Mouse (Mus musculus) forebrain, embryonic 16.5 days (tissue): ENCODE results near the gene Pla2g4f. TPM values are rescaled to one million over a fixed set of nuclear protein-coding genes. Genes with fewer than 3 reads are reported as not detected.

Source experiments
- ATAC-seq: fragments of 200-750 bp; cut with Nextera tagmentation; 2 replicates; pipeline ENCODE4 v1.8.0; 2017; ENCODE audit warnings: mild to moderate bottlenecking, moderate library complexity
- H3K27ac ChIP-seq: fragments of 300-500 bp; sonication (generic); 2 replicates; pipeline ENCODE4 v1.5.1; 2014; ENCODE audit warnings: low read length, control low read depth
- H3K27me3 ChIP-seq: fragments of 300-500 bp; sonication (generic); replicated peaks from 2 replicates; pipeline ENCODE4 v1.6.1; 2014; ENCODE audit warnings: low read length; ENCODE audit not compliant: control insufficient read depth, insufficient read depth
- H3K36me3 ChIP-seq: fragments of 300-500 bp; sonication (generic); 2 replicates; pipeline ENCODE4 v1.6.1; 2014; ENCODE audit not compliant: control insufficient read depth, insufficient read depth
- H3K4me1 ChIP-seq: fragments of 300-500 bp; sonication (generic); replicated peaks from 2 replicates; pipeline ENCODE4 v1.6.1; 2014; ENCODE audit warnings: low read length; ENCODE audit not compliant: control insufficient read depth, insufficient read depth
- H3K4me2 ChIP-seq: fragments of 300-500 bp; sonication (generic); 2 replicates; pipeline ENCODE4 v1.6.1; 2014; ENCODE audit warnings: mild to moderate bottlenecking, low read length, control low read depth
- H3K4me3 ChIP-seq: fragments of 300-500 bp; sonication (generic); replicated peaks from 2 replicates; pipeline ENCODE4 v1.5.1; 2014; ENCODE audit warnings: mild to moderate bottlenecking, low read length, control low read depth
- H3K9ac ChIP-seq: fragments of 300-500 bp; sonication (generic); replicated peaks from 2 replicates; pipeline ENCODE4 v1.6.1; 2014; ENCODE audit warnings: low read depth, low read length, control low read depth
- H3K9me3 ChIP-seq: fragments of 300-500 bp; sonication (generic); 2 replicates; pipeline ENCODE4 v1.6.1; 2016; ENCODE audit warnings: low read length; ENCODE audit not compliant: control insufficient read depth
- WGBS: fragments of 180-500 bp; shearing (Covaris S2); extraction: QIAGEN DNeasy Blood & Tissue Kit; methylation state at CpG from one replicate; pipeline ENCODE4 v1.1.7; 2014; 5-methylcytosine and 5-hydroxymethylcytosine counted together
- polyA plus RNA-seq: library from polyadenylated mRNA; unstranded; fragments of >200 nt; fragmentation: Nextera tagmentation; extraction: Ambion mirVana; gene quantifications from 2 replicates; pipeline ENCODE4 v1.2.1, GENCODE M21; 2015

Pla2g4f gene
- polyA plus RNA-seq, 1 experiment from 2014 or later, result not detected

DNA sequence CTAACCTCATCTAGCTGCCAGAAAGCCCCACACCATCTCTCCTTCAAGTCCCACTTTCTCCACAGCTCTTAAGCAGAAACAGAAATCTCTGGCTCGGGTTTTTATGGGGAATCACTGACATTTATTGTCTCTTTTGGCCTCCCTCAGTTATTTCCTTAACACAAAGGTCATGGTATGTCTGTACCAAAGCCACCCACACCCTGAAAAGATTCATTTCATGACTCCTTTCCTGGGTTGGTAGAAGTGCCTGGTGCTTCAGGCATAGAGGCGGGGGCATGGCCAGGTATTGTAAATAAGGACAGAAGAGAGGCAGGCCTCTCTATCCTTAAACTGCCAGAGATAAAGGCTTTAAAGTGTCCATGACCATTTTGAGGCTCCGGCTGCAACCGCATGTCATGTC is 522 bp upstream of the Pla2g4f start:
- no peaks in the 10 kb centered on the region for H3K27me3 ChIP-seq
- H3K4me3 ChIP-seq, result no peak overlapping the region
- ATAC-seq, result no peak
- H3K27ac ChIP-seq, result no peak overlapping the region
- H3K9ac ChIP-seq, result no peak overlapping the region
- H3K4me1 ChIP-seq, result no peaks in the 10 kb centered on the region
- 94% methylated on average over 4 of the region's 4 CpGs for WGBS
- no peak overlapping the region for H3K4me2 ChIP-seq
- peaks cover 18% of the 10 kb centered on the region for H3K36me3 ChIP-seq
- H3K9me3 ChIP-seq, result no peaks in the 10 kb centered on the region

GRCm38 (mm10) chr2:120312276-120312825 is 1.6 kb downstream of the Pla2g4f start:
- H3K36me3 ChIP-seq, result peaks cover 7% of the 10 kb centered on the region
- no peaks in the 10 kb centered on the region for H3K27me3 ChIP-seq
- no peak overlapping the region for H3K27ac ChIP-seq
- H3K4me3 ChIP-seq, result no peak overlapping the region
- H3K9ac ChIP-seq, result no peak overlapping the region
- H3K4me1 ChIP-seq, result no peaks in the 10 kb centered on the region
- no peak overlapping the region for H3K4me2 ChIP-seq
- H3K9me3 ChIP-seq, result no peaks in the 10 kb centered on the region
- no peak for ATAC-seq
- WGBS, result 79% methylated on average over 7 of the region's 7 CpGs

- ATAC-seq, result no peak
- Histone ChIP-seq H3K9me3 (no peaks in the 10 kb centered on the region), H3K4me3 (no peak overlapping the region), H3K9ac (no peak overlapping the region), H3K27ac (no peak overlapping the region), H3K36me3 (no peaks in the 10 kb centered on the region), H3K27me3 (no peaks in the 10 kb centered on the region), H3K4me2 (no peak overlapping the region), H3K4me1 (no peaks in the 10 kb centered on the region)
- WGBS, result 26% methylated on average over 3 of the region's 3 CpGs
These were observed 9.9 kb downstream of the Pla2g4f start for GRCm38 (mm10) chr2:120304113-120304512.

DNA sequence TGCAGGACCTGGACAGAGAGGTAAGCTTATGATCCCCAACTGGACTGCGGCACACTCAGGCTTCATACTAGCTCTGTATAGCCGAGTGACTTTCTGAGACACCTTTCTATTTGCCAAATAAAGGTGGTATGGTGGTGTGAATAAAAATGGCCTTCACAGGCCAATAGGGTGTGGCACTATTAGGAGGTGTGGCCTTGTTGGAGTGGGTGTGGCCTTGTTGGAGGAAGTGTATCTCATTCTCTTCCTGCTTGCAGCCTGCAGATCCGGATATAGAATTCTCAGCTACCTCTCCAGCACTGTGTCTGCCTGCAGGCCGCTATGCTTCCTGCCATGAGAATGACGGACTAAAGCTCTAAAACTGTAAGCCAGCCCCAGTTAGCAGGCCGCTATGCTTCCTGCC is 12.9 kb downstream of the Pla2g4f start:
- Histone ChIP-seq H3K9me3 (no peaks in the 10 kb centered on the region), H3K36me3 (no peaks in the 10 kb centered on the region), H3K4me1 (no peaks in the 10 kb centered on the region), H3K4me2 (no peak overlapping the region), H3K9ac (no peak overlapping the region), H3K4me3 (no peak overlapping the region), H3K27me3 (no peaks in the 10 kb centered on the region), H3K27ac (no peak overlapping the region)
- ATAC-seq, result no peak
- WGBS, result 94% methylated on average over 6 of the region's 6 CpGs

DNA sequence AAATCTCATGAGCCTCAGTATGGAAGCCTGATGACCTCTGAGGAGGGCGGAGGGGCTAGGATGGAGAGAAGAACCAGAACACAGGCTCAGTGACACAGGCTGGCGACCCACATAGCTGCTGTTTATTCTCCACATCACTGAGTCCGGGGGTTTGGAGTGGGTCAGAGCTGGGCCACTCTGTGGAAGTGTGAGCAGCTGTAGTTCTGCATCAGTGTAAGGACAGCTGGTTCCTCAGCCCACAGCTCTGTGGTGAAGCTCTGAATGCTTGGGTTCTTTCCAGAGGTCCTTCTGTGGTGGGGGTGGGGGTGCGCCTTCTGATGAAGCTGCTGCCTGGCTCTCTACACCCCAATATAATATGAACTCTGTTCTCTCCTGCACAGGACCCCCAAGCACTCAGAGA is 14.1 kb downstream of the Pla2g4f start:
- Histone ChIP-seq H3K4me3 (no peak overlapping the region), H3K27ac (no peak overlapping the region), H3K4me2 (no peak overlapping the region), H3K9me3 (no peaks in the 10 kb centered on the region), H3K27me3 (no peaks in the 10 kb centered on the region), H3K4me1 (no peaks in the 10 kb centered on the region), H3K9ac (no peak overlapping the region), H3K36me3 (no peaks in the 10 kb centered on the region)
- 90% methylated on average over 4 of the region's 4 CpGs for WGBS
- no peak for ATAC-seq

DNA sequence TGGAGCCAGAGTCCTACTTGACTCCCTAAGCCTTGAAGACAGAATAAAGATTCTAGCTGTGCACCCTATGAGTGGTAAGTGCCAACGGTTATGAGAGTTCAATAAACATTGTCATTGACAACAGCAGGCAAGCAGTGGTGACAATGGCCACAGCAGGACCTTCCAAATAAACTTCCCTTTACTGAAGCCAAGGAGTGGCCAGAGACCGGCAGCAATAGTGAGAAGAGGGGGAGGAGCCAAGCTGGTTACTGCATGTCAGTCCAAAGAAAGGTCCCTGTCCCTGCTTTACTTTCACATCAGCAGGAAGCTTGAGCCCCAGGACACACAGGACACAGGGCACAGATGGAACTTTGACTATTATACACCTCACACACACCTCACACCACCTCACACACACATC is 17.8 kb downstream of the Pla2g4f start:
- Histone ChIP-seq H3K4me1 (no peaks in the 10 kb centered on the region), H3K36me3 (no peaks in the 10 kb centered on the region), H3K27me3 (no peaks in the 10 kb centered on the region), H3K27ac (no peak overlapping the region), H3K9me3 (no peaks in the 10 kb centered on the region), H3K4me3 (no peak overlapping the region), H3K4me2 (no peak overlapping the region), H3K9ac (no peak overlapping the region)
- ATAC-seq, result no peak
- 8% methylated on average over 2 of the region's 2 CpGs for WGBS

DNA sequence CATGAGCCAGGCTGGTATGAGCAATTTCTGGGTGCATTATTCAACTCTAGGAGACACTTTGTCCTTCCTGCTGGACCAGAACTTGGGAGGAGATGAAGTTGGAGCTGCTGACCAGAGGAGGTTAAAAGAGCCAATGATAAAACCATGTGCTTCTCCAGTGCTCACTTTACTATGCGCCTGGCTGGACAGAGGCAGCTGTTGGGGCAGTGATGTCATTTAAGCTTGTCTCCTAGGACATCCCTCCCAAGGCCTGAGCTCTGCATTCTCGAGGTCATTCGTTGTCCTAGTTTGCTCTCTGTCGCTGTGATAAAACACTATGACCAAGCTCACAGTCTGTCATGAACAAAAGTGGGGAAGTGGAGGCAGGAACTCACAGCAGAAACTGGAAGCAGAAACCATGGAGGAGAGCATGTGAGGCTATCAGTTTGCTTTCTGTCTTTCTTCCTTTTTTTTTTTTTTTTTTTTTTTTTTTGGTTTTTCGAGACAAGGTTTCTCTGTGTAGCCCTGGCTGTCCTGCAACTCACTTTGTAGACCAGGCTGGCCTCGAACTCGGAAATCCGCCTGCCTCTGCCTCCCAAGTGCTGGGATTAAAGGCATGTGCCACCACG is 22.4 kb downstream of the Pla2g4f start:
- H3K9ac ChIP-seq, result no peak overlapping the region
- H3K4me2 ChIP-seq, result no peak overlapping the region
- no peaks in the 10 kb centered on the region for H3K4me1 ChIP-seq
- no peak for ATAC-seq
- no peak overlapping the region for H3K4me3 ChIP-seq
- no peaks in the 10 kb centered on the region for H3K27me3 ChIP-seq
- 92% methylated on average over 8 of the region's 9 CpGs for WGBS
- no peaks in the 10 kb centered on the region for H3K9me3 ChIP-seq
- H3K27ac ChIP-seq, result no peak overlapping the region
- no peaks in the 10 kb centered on the region for H3K36me3 ChIP-seq

DNA sequence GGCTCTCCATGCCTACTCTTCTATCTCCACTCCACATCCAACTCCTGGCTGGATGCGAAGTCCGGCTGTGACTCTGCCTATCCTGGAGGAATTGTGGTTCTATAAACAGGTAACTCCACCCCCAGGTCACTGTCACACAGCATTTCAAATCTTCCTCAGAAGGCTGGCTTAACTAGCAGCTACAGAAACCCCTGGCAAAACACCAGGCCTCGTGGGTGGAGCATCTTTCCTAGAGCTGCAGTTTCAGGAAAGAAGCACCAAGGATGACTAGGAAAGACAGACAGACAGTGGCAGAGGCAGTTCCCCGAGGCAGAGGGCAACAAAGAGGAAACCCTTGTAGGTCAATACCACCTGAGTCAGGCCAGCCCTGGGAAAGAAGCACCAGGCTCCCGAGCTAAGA is 25.0 kb downstream of the Pla2g4f start, which contains the start of gene Pla2g4d:
Gene Pla2g4d, minus strand, starts transcription at position 203 of the 400 bp plus-strand sequence.
- Histone ChIP-seq H3K27me3 (no peaks in the 10 kb centered on the region), H3K4me2 (no peak within 1 kb of the TSS), H3K4me1 (no peaks in the 10 kb centered on the region), H3K4me3 (no peak within 1 kb of the TSS), H3K9me3 (no peaks in the 10 kb centered on the region), H3K36me3 (no peaks in the 10 kb centered on the region), H3K9ac (no peak within 1 kb of the TSS), H3K27ac (no peak within 1 kb of the TSS)
- ATAC-seq, result no peak
- 69% methylated on average over 5 of the region's 5 CpGs for WGBS

GRCm38 (mm10) chr2:120288401-120288800 is 25.6 kb downstream of the Pla2g4f start:
- Histone ChIP-seq H3K36me3 (no peaks in the 10 kb centered on the region), H3K9me3 (no peaks in the 10 kb centered on the region), H3K27me3 (no peaks in the 10 kb centered on the region), H3K4me3 (no peak overlapping the region), H3K27ac (no peak overlapping the region), H3K9ac (no peak overlapping the region), H3K4me1 (no peaks in the 10 kb centered on the region), H3K4me2 (no peak overlapping the region)
- 82% methylated on average over 3 of the region's 3 CpGs for WGBS
- no peak for ATAC-seq

DNA sequence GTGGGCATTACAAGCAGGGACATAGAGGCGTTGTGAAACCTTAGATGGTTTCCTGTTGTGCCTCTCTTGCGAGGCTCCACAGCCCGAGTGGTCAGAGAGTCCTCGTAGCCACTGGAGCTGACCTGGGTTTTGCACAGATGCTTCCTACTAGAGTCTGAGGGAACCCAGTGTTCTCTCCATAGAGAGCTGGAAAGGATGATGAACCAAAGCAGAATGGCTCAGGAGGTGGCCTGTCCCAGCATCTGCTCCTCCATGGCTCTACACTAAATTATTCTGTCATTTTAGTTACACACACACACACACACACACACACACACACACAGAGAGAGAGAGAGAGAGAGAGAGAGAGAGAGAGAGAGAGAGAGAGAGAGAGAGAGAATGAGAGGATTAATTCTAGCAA is 28.3 kb downstream of the Pla2g4f start:
- 87% methylated on average over 4 of the region's 4 CpGs for WGBS
- no peak for ATAC-seq
- H3K9me3 ChIP-seq, result no peaks in the 10 kb centered on the region
- no peak overlapping the region for H3K4me2 ChIP-seq
- H3K9ac ChIP-seq, result no peak overlapping the region
- H3K4me1 ChIP-seq, result no peaks in the 10 kb centered on the region
- H3K27me3 ChIP-seq, result no peaks in the 10 kb centered on the region
- H3K36me3 ChIP-seq, result no peaks in the 10 kb centered on the region
- no peak overlapping the region for H3K4me3 ChIP-seq
- H3K27ac ChIP-seq, result no peak overlapping the region
